Mouse (Mus musculus) stomach, postnatal 0 days (tissue): ENCODE measurements around the gene Shank3. TPM values are rescaled to one million over a fixed set of nuclear protein-coding genes. Genes with fewer than 3 reads are reported as not detected.
A peak's percentile ranks its signal among the peaks of the same experiment; 100 is the strongest.

ENCODE experiments used
- ATAC-seq: fragments of 200-750 bp; cut with Nextera tagmentation; 2 replicates; pipeline ENCODE4 v1.8.0; 2017; ENCODE audit not compliant: low FRiP score, low TSS enrichment
- DNase-seq: peaks from one replicate; pipeline ENCODE4 v3.0.0-alpha.2; 2016; ENCODE audit warnings: low spot score
- H3K27ac ChIP-seq: fragments of 300-500 bp; sonication (generic); replicated peaks from 2 replicates; pipeline ENCODE4 v1.5.1; 2014; ENCODE audit warnings: mild to moderate bottlenecking, control low read depth
- H3K27me3 ChIP-seq: fragments of 300-500 bp; sonication (generic); 2 replicates; pipeline ENCODE4 v1.6.1; 2014; ENCODE audit warnings: low read length; ENCODE audit not compliant: control insufficient read depth, insufficient read depth
- H3K36me3 ChIP-seq: fragments of 300-500 bp; sonication (generic); 2 replicates; pipeline ENCODE4 v1.6.1; 2014; ENCODE audit warnings: low read length, mixed read lengths; ENCODE audit not compliant: control insufficient read depth, insufficient read depth
- H3K4me1 ChIP-seq: fragments of 300-500 bp; sonication (generic); replicated peaks from 2 replicates; pipeline ENCODE4 v1.6.1; 2014; ENCODE audit warnings: antibody characterized with exemption; ENCODE audit not compliant: control insufficient read depth, insufficient read depth
- H3K4me2 ChIP-seq: fragments of 300-500 bp; sonication (generic); replicated peaks from 2 replicates; pipeline ENCODE4 v1.6.1; 2014; ENCODE audit warnings: low read depth, mild to moderate bottlenecking, control low read depth, moderate library complexity
- H3K4me3 ChIP-seq: fragments of 300-500 bp; sonication (generic); 2 replicates; pipeline ENCODE4 v1.5.1; 2014; ENCODE audit warnings: low read depth, low read length, control low read depth
- H3K9ac ChIP-seq: fragments of 300-500 bp; sonication (generic); 2 replicates; pipeline ENCODE4 v1.6.1; 2014; ENCODE audit warnings: mild to moderate bottlenecking, low read length, control low read depth, mixed read lengths
- H3K9me3 ChIP-seq: fragments of 300-500 bp; sonication (generic); 2 replicates; pipeline ENCODE4 v1.6.1; 2016; ENCODE audit warnings: low read length; ENCODE audit not compliant: control insufficient read depth
- CTCF ChIP-seq: IDR thresholded peaks from 2 replicates; pipeline ENCODE4 v1.5.1; 2016; ENCODE audit warnings: antibody characterized with exemption, low read depth, mild to moderate bottlenecking, moderate library complexity
- EP300 ChIP-seq: optimal IDR thresholded peaks from 2 replicates; pipeline ENCODE3; 2016; ENCODE audit warnings: antibody characterized with exemption
- WGBS: fragments of 180-500 bp; shearing (Covaris S2); extraction: QIAGEN DNeasy Blood & Tissue Kit; methylation state at CpG from one replicate; pipeline ENCODE4 v1.1.7; 2014; 5-methylcytosine and 5-hydroxymethylcytosine counted together
- polyA plus RNA-seq: library from polyadenylated mRNA; unstranded; fragments of >200 nt; fragmentation: Nextera tagmentation; extraction: Ambion mirVana; gene quantifications from 2 replicates; pipeline ENCODE4 v1.2.1, GENCODE M21; 2015

Shank3 gene
- polyA plus RNA-seq, 1 experiment from 2014 or later = 0.40 TPM

DNA sequence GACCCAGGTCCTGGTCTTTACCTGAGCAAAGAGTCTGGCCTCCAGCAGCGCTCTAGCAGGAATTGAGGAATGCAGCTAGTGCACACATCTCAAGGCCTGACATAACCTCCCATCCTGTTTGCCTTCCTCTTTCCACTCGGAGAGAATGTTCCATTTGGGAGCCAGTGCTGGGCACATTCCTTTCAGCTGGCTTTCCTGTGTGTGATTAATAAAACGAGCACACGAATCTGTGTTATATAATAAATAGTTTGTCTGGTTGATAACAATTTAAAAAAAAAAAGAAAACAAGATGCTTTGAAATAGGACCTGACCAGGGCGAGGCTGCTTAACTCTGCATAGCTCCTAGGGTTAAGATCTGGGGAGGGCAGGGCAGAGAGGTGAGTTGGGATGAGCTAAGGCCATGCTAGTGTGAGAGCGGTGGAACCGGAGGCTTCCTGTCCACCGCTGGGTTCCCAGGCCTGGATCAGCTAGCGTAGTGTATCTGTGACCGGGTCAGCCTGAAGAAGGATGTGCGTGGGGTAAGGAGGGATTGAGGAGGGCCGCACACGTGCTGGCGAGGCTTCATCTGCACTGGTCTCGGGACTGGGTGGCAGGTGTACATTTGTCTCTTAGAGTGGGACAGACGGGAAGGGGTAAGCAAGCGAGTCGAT is 28.9 kb downstream of the Shank3 start:
- ATAC-seq (no peak), DNase-seq (no peak)
- H3K9me3 ChIP-seq = no peaks in the 10 kb centered on the region
- TF ChIP-seq CTCF (no peak), EP300 (no peak)
- no peak overlapping the region for H3K9ac ChIP-seq
- H3K4me3 ChIP-seq = no peak overlapping the region
- no peaks in the 10 kb centered on the region for H3K36me3 ChIP-seq
- no peak overlapping the region for H3K4me2 ChIP-seq
- no peaks in the 10 kb centered on the region for H3K4me1 ChIP-seq
- 82% methylated on average over 18 of the region's 18 CpGs for WGBS
- no peak overlapping the region for H3K27ac ChIP-seq
- H3K27me3 ChIP-seq = no peaks in the 10 kb centered on the region; the same call in 1 of the 2 replicates

DNA sequence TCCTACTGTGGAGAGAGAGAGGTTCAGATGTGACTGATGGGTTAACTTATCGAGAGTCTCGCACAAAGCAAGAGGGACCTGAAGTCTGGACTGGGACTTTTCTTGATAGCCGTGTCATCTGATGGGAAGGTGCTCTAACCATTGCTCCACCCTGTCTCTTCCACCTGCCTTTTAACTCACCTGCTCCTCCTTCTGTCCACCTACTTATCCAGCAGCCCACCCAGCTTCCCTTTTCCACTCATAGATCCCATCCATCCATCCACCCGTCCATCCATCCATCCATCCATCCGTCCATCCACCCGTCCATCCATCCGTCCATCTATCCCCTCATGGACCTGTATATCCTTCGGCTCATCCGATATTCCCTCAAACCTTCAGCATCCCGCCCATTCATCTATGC is 29.5 kb downstream of the Shank3 start:
- no peaks in the 10 kb centered on the region for H3K36me3 ChIP-seq
- no peak overlapping the region for H3K4me3 ChIP-seq
- no peak for ATAC-seq
- H3K4me2 ChIP-seq = no peak overlapping the region
- 95% methylated on average over 10 of the region's 10 CpGs for WGBS
- no peaks in the 10 kb centered on the region; the same call in 1 of the 2 replicates for H3K27me3 ChIP-seq
- no peak overlapping the region for H3K27ac ChIP-seq
- H3K9me3 ChIP-seq = no peaks in the 10 kb centered on the region
- no peaks in the 10 kb centered on the region for H3K4me1 ChIP-seq
- no peak for DNase-seq
- no peak overlapping the region for H3K9ac ChIP-seq
- TF ChIP-seq CTCF (no peak), EP300 (no peak)

DNA sequence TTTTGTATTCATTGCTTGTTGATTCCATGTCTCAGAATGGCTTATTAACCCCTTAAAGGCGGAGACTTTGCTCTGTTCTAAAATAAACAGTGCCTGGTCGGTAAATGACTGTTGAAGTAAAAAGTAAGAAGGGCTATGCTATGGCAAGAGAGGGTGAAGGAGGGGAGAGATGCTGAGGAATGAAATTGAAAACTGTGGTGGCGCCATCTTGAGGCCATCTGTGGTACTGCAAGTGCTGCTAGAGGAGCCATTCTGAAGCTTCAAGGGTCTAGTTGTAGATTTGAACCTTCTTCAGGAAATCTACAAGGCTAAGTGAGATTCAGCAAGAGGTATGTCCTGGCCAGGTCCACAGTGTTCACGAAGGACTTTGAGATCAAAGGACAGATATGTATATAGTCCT is 30.9 kb downstream of the Shank3 start:
- 12% methylated on average over 4 of the region's 4 CpGs for WGBS
- no peaks in the 10 kb centered on the region for H3K36me3 ChIP-seq
- TF ChIP-seq CTCF (peak; percentile 92), EP300 (no peak)
- H3K9me3 ChIP-seq = no peaks in the 10 kb centered on the region
- H3K9ac ChIP-seq = no peak overlapping the region
- no peaks in the 10 kb centered on the region for H3K4me1 ChIP-seq
- no peak overlapping the region for H3K27ac ChIP-seq
- H3K4me3 ChIP-seq = no peak overlapping the region
- ATAC-seq (no peak), DNase-seq (peak; percentile 56)
- no peaks in the 10 kb centered on the region for H3K27me3 ChIP-seq
- no peak overlapping the region for H3K4me2 ChIP-seq

DNA sequence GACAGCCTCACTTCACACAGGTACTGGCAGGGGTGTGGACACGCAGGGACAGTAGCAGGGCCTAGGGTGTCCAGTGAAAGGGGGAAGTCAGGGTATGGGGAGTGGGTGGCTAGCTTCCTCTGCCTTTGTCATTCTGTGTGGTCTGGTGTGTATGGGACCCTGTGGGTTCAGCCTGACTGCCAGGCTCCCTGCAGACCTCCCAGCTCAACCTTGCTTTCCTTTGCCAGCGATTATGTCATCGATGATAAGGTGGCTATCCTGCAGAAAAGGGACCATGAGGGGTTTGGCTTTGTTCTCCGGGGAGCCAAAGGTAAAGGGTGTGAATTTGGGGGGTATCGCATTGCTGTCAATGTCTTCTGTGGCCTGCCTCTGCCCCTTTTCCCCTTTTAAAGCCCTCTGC is 32.0 kb downstream of the Shank3 start:
- WGBS = 94% methylated on average over 5 of the region's 5 CpGs
- Histone ChIP-seq H3K27ac (no peak overlapping the region), H3K9me3 (no peaks in the 10 kb centered on the region), H3K4me3 (no peak overlapping the region), H3K4me1 (no peaks in the 10 kb centered on the region), H3K9ac (no peak overlapping the region), H3K27me3 (no peaks in the 10 kb centered on the region), H3K36me3 (no peaks in the 10 kb centered on the region), H3K4me2 (no peak overlapping the region)
- DNase-seq (no peak), ATAC-seq (no peak)
- TF ChIP-seq CTCF (no peak), EP300 (no peak)

DNA sequence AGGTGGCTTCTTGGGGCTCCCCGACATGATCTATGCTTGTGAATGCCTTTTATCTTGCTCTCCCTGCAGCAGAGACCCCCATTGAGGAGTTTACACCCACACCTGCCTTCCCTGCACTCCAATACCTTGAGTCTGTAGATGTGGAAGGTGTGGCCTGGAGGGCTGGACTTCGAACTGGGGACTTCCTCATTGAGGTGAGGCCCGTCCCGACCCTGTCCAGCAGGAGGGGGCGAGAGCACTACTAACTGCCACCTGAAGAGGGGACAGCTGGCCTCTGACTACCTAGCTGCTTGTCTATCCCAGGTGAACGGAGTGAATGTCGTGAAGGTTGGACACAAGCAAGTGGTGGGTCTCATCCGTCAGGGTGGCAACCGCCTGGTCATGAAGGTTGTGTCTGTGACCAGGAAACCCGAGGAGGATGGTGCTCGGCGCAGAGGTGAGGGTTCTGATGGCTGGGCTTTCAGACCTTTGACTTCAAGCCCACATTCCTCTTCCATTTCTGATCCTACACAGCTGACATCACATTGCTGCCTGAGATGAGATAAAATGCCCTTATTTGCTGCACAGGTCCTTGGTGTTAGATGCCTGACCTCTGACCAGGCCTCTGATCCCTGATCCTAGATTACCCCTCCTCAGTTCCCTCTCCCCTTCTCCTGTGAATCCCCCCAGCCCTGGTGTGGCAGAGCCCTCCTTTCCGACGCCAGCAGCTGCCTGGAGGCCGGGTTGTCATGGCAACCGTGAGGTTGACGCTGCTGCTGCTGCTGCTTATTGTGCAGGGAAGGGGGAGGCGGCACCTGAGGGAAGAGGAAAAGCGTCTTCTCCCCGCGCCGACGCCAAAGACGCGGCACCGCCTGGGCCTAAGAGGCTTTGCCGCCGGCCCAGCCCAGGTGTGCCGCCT is 32.9 kb downstream of the Shank3 start:
- ATAC-seq (peak; percentile 11; the same call in 1 of the 2 replicates), DNase-seq (peak; percentile 29)
- no peak overlapping the region for H3K9ac ChIP-seq
- H3K27ac ChIP-seq = no peak overlapping the region
- WGBS = 43% methylated on average over 29 of the region's 29 CpGs
- H3K4me1 ChIP-seq = no peaks in the 10 kb centered on the region
- no peaks in the 10 kb centered on the region for H3K27me3 ChIP-seq
- no peak for TF ChIP-seq EP300
- TF ChIP-seq CTCF = no peak
- no peaks in the 10 kb centered on the region for H3K36me3 ChIP-seq
- no peaks in the 10 kb centered on the region for H3K9me3 ChIP-seq
- H3K4me3 ChIP-seq = no peak overlapping the region
- H3K4me2 ChIP-seq = no peak overlapping the region
